Mouse (Mus musculus) mesoderm, embryonic 11.5 days (tissue): ENCODE data around the gene Mturn.

Source experiments
- DNase-seq: peaks from one replicate; pipeline ENCODE4 v3.0.0-alpha.2; 2012; ENCODE audit warnings: low read depth, low spot score

Gene Mturn

GRCm38 (mm10) chr6:54698691-54699476, 17.5 kb downstream of the Mturn start:
- DNase-seq: no peak

- DNase-seq: no peak
These were observed 18.1 kb downstream of the Mturn start for GRCm38 (mm10) chr6:54699477-54700056.

- no peak for DNase-seq
These were observed 19.1 kb downstream of the Mturn start for GRCm38 (mm10) chr6:54700516-54700915.

- DNase-seq: no peak
These were observed 20.5 kb downstream of the Mturn start for GRCm38 (mm10) chr6:54701901-54702300.

DNA sequence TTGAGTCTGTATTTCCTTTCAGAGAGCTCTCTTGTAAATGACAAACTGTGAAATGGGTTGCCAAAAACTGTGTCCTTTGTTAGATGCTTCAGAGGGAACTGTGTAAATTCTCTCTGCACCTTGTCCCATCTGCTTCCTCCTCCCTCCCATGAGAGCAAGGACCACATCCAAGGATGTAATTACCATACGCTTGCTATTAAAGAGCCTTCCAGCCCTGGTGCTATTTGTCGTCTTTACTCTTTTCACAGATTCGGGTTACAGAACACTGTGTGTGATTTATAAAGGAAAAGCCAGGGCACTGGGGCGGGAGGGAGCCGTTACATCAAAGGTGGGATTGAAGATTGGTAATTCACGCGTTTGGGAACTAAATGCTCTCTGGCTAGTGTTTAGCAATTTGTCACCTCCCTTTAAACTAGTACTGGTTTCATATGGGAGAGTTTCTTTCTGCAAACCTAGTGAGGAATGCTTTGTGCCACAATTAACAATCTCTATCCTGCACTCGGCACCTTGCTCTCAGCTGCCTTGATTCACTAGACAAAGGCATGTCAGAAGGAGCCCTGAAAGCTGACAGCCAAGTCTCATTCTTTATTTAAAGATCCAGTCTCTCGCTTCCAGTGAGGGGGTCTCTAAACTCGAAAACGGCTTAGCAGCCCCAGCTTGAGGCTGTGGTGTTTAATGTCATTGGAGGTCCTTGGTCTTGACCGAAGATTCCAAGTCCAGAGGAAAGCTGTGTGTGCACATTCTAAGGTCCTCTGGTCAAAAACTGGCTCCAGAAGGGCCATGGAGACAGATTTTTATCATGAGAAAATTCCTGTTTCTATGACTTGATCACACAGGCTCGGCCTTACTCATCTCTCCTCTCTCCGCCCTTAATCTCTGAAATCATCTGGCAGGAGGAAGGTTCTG, 22.5 kb downstream of the Mturn start:
- peak; percentile 15 for DNase-seq

DNA sequence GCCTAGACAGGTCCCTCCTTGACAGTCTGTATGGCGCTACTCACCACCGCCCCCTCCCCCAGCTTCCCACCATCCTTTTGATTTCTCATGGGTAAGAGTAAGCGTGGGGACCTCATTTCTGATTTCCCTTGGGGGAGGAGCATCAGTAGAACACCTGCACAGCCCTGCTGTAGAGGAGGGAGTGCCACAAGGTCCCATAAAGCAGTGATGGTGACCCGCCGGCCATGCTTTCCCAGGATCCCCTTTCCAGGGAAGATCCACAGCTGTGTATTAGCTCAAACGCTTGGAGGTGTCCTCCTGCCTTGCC, 23.1 kb downstream of the Mturn start:
- DNase-seq: peak; percentile 10

GRCm38 (mm10) chr6:54704847-54705246, 23.4 kb downstream of the Mturn start:
- DNase-seq: no peak

GRCm38 (mm10) chr6:54705387-54705909, 24.0 kb downstream of the Mturn start:
- DNase-seq: peak; percentile 48

- no peak for DNase-seq
These were observed 24.7 kb downstream of the Mturn start for GRCm38 (mm10) chr6:54706099-54706498.

GRCm38 (mm10) chr6:54706611-54707172, 25.3 kb downstream of the Mturn start:
- DNase-seq: no peak

- DNase-seq: no peak
These were observed 27.2 kb downstream of the Mturn start for GRCm38 (mm10) chr6:54708646-54709045.

DNA sequence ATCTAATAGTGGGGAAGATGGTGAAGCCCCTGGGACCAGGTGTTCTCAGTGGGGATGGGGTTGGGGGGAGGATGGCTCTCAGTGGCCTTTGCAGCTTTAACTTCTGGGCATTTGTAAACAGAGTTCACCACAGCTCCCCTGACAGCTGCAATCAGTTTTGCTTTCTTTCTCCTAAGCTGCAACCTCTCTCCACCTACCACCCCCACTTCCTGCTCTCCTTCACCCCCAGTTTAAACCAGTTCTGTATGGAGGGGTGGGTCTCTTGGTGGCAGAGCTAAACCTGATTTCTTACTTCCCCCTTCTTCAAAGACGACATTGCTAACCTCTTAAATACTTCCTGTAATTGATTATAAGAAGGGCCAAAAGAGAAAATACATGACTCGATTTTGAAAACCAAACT, 34.3 kb downstream of the Mturn start:
- no peak for DNase-seq

DNA sequence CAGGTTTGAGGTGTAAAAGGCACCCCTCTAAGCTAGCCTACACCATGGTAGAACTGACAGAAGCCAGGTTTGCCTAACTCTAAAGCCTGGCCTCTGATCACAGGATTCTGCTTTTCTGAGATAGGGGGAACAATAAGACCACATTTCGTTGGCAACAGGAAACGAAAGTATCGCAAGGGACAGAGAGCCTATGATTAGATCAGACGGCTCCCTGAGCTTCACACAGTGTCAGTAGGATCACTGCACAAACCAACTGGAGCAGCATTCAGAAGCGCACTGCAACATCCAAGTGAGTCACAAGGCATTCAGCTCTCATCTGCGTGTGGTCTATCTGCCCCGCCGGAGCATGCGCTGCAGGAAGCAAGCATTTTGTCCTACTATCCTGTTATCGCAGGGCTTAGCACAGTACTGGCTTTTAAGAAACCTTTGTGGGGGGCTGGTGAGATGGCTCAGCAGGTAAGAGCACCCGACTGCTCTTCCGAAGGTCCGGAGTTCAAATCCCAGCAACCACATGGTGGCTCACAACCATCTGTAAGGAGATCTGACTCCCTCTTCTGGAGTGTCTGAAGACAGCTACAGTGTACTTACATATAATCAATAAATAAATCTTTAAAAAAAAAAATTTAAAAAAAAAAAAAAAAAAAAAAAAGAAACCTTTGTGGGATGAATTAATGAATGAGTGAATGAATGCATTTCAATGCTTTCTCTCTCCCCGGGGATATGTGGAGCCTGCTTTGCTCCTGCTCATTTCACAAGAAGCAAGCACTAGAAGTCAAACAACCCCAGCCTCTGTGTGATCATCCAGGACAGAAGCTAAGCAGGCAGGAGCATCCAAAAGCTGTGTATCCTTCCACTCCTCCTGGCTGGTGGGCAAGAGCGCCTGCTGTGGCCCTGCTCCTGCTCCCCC, 37.6 kb downstream of the Mturn start:
- no peak for DNase-seq

GRCm38 (mm10) chr6:54719686-54720310, 38.4 kb downstream of the Mturn start:
- no peak for DNase-seq

- no peak for DNase-seq
These were observed 39.3 kb downstream of the Mturn start for GRCm38 (mm10) chr6:54720512-54721251.

- no peak for DNase-seq
These were observed 39.8 kb downstream of the Mturn start for GRCm38 (mm10) chr6:54721252-54721635.

GRCm38 (mm10) chr6:54726309-54726708, 44.9 kb downstream of the Mturn start:
- DNase-seq: no peak

DNA sequence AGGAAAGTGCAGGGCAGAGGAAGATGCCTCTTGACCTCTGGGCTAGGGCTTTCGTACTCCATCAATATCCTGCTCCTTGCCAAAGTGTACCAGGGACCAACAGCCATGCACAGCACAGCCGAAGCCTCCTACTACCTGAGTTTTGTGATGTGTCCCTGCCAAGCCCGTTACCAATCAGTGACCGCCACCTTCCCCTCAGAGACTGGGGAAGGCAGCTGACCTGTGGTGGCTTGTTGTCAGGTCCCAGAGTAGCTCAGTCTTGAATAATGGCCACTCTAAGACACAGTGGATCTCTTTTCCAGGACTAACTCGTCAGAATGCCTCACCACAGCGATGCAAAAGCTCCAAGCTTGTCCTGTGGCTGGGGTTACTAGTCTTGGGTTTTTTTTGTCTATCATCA, 45.4 kb downstream of the Mturn start:
- no peak for DNase-seq

DNA sequence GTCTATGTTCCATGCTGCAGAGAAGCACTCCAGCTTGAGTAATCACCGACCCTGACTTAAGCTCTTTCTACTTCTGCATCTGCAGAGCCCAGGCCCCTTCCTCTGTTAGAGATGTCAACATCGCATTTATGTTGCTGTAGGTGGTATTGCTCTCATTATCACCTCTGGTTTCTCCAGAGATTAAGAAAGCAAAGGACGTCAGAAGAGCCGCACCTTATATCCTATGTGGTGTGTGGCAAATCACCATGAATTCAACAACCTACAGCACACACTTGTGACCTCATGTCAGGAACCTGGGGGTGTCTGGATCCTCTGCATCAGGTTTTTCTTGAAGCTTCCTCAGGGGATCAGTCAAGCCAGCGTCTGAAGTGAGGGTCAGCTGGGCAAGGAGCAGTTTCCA, 46.0 kb downstream of the Mturn start:
- no peak for DNase-seq
